Mouse (Mus musculus) hindbrain, embryonic 12.5 days (tissue): ENCODE measurements at regions not wholly inside any gene's neighbourhood (a gene's known extent, or its start where the extent isn't known, plus 50 kb on each side); places are given as distances from the start of the nearest gene placed in this dataset.
A peak's percentile ranks its signal among the peaks of the same experiment; 100 is the strongest.

Experiments
- ATAC-seq: fragments of 200-750 bp; cut with Nextera tagmentation; 2 replicates; pipeline ENCODE4 v1.8.0; 2017; ENCODE audit warnings: moderate TSS enrichment; ENCODE audit not compliant: low FRiP score
- H3K27ac ChIP-seq: fragments of 300-500 bp; sonication (generic); 2 replicates; pipeline ENCODE4 v1.5.1; 2016; ENCODE audit warnings: mild to moderate bottlenecking
- H3K27me3 ChIP-seq: fragments of 300-500 bp; sonication (generic); 2 replicates; pipeline ENCODE4 v1.6.1; 2016; ENCODE audit warnings: mild to moderate bottlenecking
- H3K36me3 ChIP-seq: fragments of 300-500 bp; sonication (generic); 2 replicates; pipeline ENCODE4 v1.6.1; 2016; ENCODE audit warnings: mild to moderate bottlenecking
- H3K4me1 ChIP-seq: fragments of 300-500 bp; sonication (generic); 2 replicates; pipeline ENCODE4 v1.6.1; 2016
- H3K4me2 ChIP-seq: fragments of 300-500 bp; sonication (generic); replicated peaks from 2 replicates; pipeline ENCODE4 v1.6.1; 2016; ENCODE audit warnings: mild to moderate bottlenecking
- H3K4me3 ChIP-seq: fragments of 300-500 bp; sonication (generic); 2 replicates; pipeline ENCODE4 v1.5.1; 2016; ENCODE audit warnings: mild to moderate bottlenecking
- H3K9ac ChIP-seq: fragments of 300-500 bp; sonication (generic); 2 replicates; pipeline ENCODE4 v1.6.1; 2016; ENCODE audit warnings: mild to moderate bottlenecking, moderate library complexity
- H3K9me3 ChIP-seq: fragments of 300-500 bp; sonication (generic); replicated peaks from 2 replicates; pipeline ENCODE4 v1.6.1; 2016; ENCODE audit warnings: mild to moderate bottlenecking
- WGBS: fragments of 180-500 bp; shearing (Covaris S2); methylation state at CpG from one replicate; pipeline ENCODE4 v1.1.7; 2016; 5-methylcytosine and 5-hydroxymethylcytosine counted together

- H3K9ac ChIP-seq, result no peak overlapping the region
- H3K27ac ChIP-seq, result no peak overlapping the region
- no peak overlapping the region for H3K4me2 ChIP-seq
- H3K9me3 ChIP-seq, result no peaks in the 10 kb centered on the region
- H3K4me1 ChIP-seq, result peaks cover 5% of the 10 kb centered on the region
- no peaks in the 10 kb centered on the region for H3K27me3 ChIP-seq
- no peak for ATAC-seq
- WGBS, result 66% methylated on average over 4 of the region's 4 CpGs
- no peak overlapping the region for H3K4me3 ChIP-seq
- H3K36me3 ChIP-seq, result no peaks in the 10 kb centered on the region
These were observed 187.9 kb downstream of the Rnd3 start for GRCm38 (mm10) chr2:50961049-50961448.

- H3K4me2 ChIP-seq, result no peak overlapping the region
- H3K4me1 ChIP-seq, result no peaks in the 10 kb centered on the region
- H3K27ac ChIP-seq, result no peak overlapping the region
- WGBS, result 91% methylated on average over 9 of the region's 9 CpGs
- no peak overlapping the region for H3K4me3 ChIP-seq
- no peak for ATAC-seq
- no peak overlapping the region for H3K9ac ChIP-seq
- H3K36me3 ChIP-seq, result no peaks in the 10 kb centered on the region
- no peaks in the 10 kb centered on the region for H3K27me3 ChIP-seq
- H3K9me3 ChIP-seq, result no peaks in the 10 kb centered on the region
These were observed 189.6 kb downstream of the Rnd3 start for GRCm38 (mm10) chr2:50959323-50959722.

GRCm38 (mm10) chr2:50954361-50955066 lies 194.4 kb downstream of the Rnd3 start:
- Histone ChIP-seq H3K27ac (no peak overlapping the region), H3K36me3 (no peaks in the 10 kb centered on the region), H3K4me3 (no peak overlapping the region), H3K4me2 (no peak overlapping the region), H3K9me3 (no peaks in the 10 kb centered on the region), H3K9ac (no peak overlapping the region), H3K27me3 (no peaks in the 10 kb centered on the region), H3K4me1 (no peaks in the 10 kb centered on the region)
- WGBS, result 67% methylated on average over 6 of the region's 6 CpGs
- no peak for ATAC-seq

- Histone ChIP-seq H3K4me3 (no peak overlapping the region), H3K27ac (no peak overlapping the region), H3K27me3 (no peaks in the 10 kb centered on the region), H3K36me3 (no peaks in the 10 kb centered on the region), H3K4me2 (no peak overlapping the region), H3K4me1 (no peaks in the 10 kb centered on the region), H3K9ac (no peak overlapping the region), H3K9me3 (no peaks in the 10 kb centered on the region)
- 99% methylated on average over 3 of the region's 3 CpGs for WGBS
- ATAC-seq, result no peak
These were observed 197.9 kb downstream of the Rnd3 start for GRCm38 (mm10) chr2:50951027-50951426.

- Histone ChIP-seq H3K27ac (no peak overlapping the region), H3K4me3 (no peak overlapping the region), H3K9me3 (no peaks in the 10 kb centered on the region), H3K9ac (no peak overlapping the region), H3K4me2 (no peak overlapping the region), H3K27me3 (no peaks in the 10 kb centered on the region), H3K36me3 (no peaks in the 10 kb centered on the region), H3K4me1 (no peaks in the 10 kb centered on the region; the same call in 1 of the 2 replicates)
- WGBS, result 93% methylated on average over 4 of the region's 4 CpGs
- no peak for ATAC-seq
These were observed 199.2 kb downstream of the Rnd3 start for GRCm38 (mm10) chr2:50949717-50950116.

GRCm38 (mm10) chr2:50945526-50945925 lies 203.4 kb downstream of the Rnd3 start:
- Histone ChIP-seq H3K27me3 (no peaks in the 10 kb centered on the region), H3K27ac (no peak overlapping the region), H3K9me3 (no peaks in the 10 kb centered on the region), H3K9ac (no peak overlapping the region), H3K4me3 (no peak overlapping the region), H3K4me2 (no peak overlapping the region), H3K36me3 (no peaks in the 10 kb centered on the region), H3K4me1 (no peaks in the 10 kb centered on the region; the same call in 1 of the 2 replicates)
- 92% methylated on average over 4 of the region's 4 CpGs for WGBS
- no peak for ATAC-seq

GRCm38 (mm10) chr2:50943180-50943579 lies 205.7 kb downstream of the Rnd3 start:
- H3K9me3 ChIP-seq, result no peaks in the 10 kb centered on the region
- no peak overlapping the region for H3K4me2 ChIP-seq
- no peak for ATAC-seq
- H3K27me3 ChIP-seq, result no peaks in the 10 kb centered on the region
- no peak overlapping the region for H3K9ac ChIP-seq
- WGBS, result 81% methylated on average over 15 of the region's 15 CpGs
- H3K4me3 ChIP-seq, result no peak overlapping the region
- no peaks in the 10 kb centered on the region; the same call in 1 of the 2 replicates for H3K4me1 ChIP-seq
- no peak overlapping the region for H3K27ac ChIP-seq
- H3K36me3 ChIP-seq, result no peaks in the 10 kb centered on the region

GRCm38 (mm10) chr2:50942741-50943140 lies 206.2 kb downstream of the Rnd3 start:
- H3K4me3 ChIP-seq, result no peak overlapping the region
- 80% methylated on average over 11 of the region's 11 CpGs for WGBS
- ATAC-seq, result no peak
- no peak overlapping the region for H3K9ac ChIP-seq
- H3K27ac ChIP-seq, result no peak overlapping the region
- H3K4me2 ChIP-seq, result no peak overlapping the region
- H3K27me3 ChIP-seq, result no peaks in the 10 kb centered on the region
- H3K9me3 ChIP-seq, result no peaks in the 10 kb centered on the region
- H3K4me1 ChIP-seq, result no peaks in the 10 kb centered on the region; the same call in 1 of the 2 replicates
- H3K36me3 ChIP-seq, result no peaks in the 10 kb centered on the region

GRCm38 (mm10) chr2:50932936-50933335 lies 216.0 kb downstream of the Rnd3 start:
- no peaks in the 10 kb centered on the region for H3K27me3 ChIP-seq
- H3K4me3 ChIP-seq, result no peak overlapping the region
- H3K36me3 ChIP-seq, result no peaks in the 10 kb centered on the region
- no peak for ATAC-seq
- no peak overlapping the region for H3K4me2 ChIP-seq
- H3K9ac ChIP-seq, result no peak overlapping the region
- H3K9me3 ChIP-seq, result no peaks in the 10 kb centered on the region
- H3K27ac ChIP-seq, result no peak overlapping the region
- no peaks in the 10 kb centered on the region for H3K4me1 ChIP-seq
- 43% methylated on average over 7 of the region's 7 CpGs for WGBS

- Histone ChIP-seq H3K4me1 (peaks cover 14% of the 10 kb centered on the region), H3K9me3 (no peaks in the 10 kb centered on the region), H3K27ac (no peak overlapping the region), H3K4me3 (no peak overlapping the region), H3K4me2 (no peak overlapping the region), H3K27me3 (no peaks in the 10 kb centered on the region), H3K36me3 (no peaks in the 10 kb centered on the region), H3K9ac (no peak overlapping the region)
- ATAC-seq, result no peak
These were observed 227.9 kb downstream of the Rnd3 start for GRCm38 (mm10) chr2:50921002-50921401.

- no peak overlapping the region for H3K9ac ChIP-seq
- peak; percentile 82 for ATAC-seq
- peaks cover 23% of the 10 kb centered on the region for H3K4me1 ChIP-seq
- H3K27me3 ChIP-seq, result no peaks in the 10 kb centered on the region
- 39% methylated on average over 18 of the region's 18 CpGs for WGBS
- H3K4me2 ChIP-seq, result no peak overlapping the region
- H3K9me3 ChIP-seq, result no peaks in the 10 kb centered on the region
- peak overlapping the region; percentile 78 for H3K27ac ChIP-seq
- no peaks in the 10 kb centered on the region for H3K36me3 ChIP-seq
- H3K4me3 ChIP-seq, result no peak overlapping the region
These were observed 232.3 kb downstream of the Rnd3 start for GRCm38 (mm10) chr2:50916323-50917221.

- no peak overlapping the region for H3K9ac ChIP-seq
- peak overlapping the region; percentile 49; the same call in 1 of the 2 replicates for H3K27ac ChIP-seq
- H3K4me1 ChIP-seq, result peaks cover 23% of the 10 kb centered on the region
- 91% methylated on average over 2 of the region's 2 CpGs for WGBS
- H3K4me2 ChIP-seq, result no peak overlapping the region
- H3K27me3 ChIP-seq, result no peaks in the 10 kb centered on the region
- no peaks in the 10 kb centered on the region for H3K9me3 ChIP-seq
- H3K4me3 ChIP-seq, result no peak overlapping the region
- H3K36me3 ChIP-seq, result no peaks in the 10 kb centered on the region
- no peak for ATAC-seq
These were observed 233.8 kb downstream of the Rnd3 start for GRCm38 (mm10) chr2:50915149-50915548.
